Mouse (Mus musculus) neural tube, embryonic 14.5 days (tissue): ENCODE measurements around the gene Gm10553. TPM values are rescaled to one million over a fixed set of nuclear protein-coding genes. Genes with fewer than 3 reads are reported as not detected.
"Not testable (repeated sequence)": the region's sequence is repeated elsewhere in the genome, so short reads cannot be mapped to it uniquely, and the experiment has no call there.

ENCODE experiments used
- ATAC-seq: fragments of 200-750 bp; cut with Nextera tagmentation; 2 replicates; pipeline ENCODE4 v1.8.0; 2017; ENCODE audit warnings: low read depth, mild to moderate bottlenecking, moderate TSS enrichment, moderate library complexity
- H3K27ac ChIP-seq: fragments of 300-500 bp; sonication (generic); 2 replicates; pipeline ENCODE4 v1.5.1; 2014; ENCODE audit warnings: low read depth, mild to moderate bottlenecking, control low read depth, low read length, moderate library complexity, mixed read lengths
- H3K27me3 ChIP-seq: fragments of 300-500 bp; sonication (generic); 2 replicates; pipeline ENCODE4 v1.6.1; 2014; ENCODE audit warnings: low read length; ENCODE audit not compliant: control insufficient read depth, insufficient read depth
- H3K36me3 ChIP-seq: fragments of 300-500 bp; sonication (generic); 2 replicates; pipeline ENCODE4 v1.6.1; 2014; ENCODE audit warnings: low read length, mixed read lengths; ENCODE audit not compliant: control insufficient read depth, insufficient read depth
- H3K4me1 ChIP-seq: fragments of 300-500 bp; sonication (generic); 2 replicates; pipeline ENCODE4 v1.6.1; 2014; ENCODE audit warnings: low read length; ENCODE audit not compliant: control insufficient read depth, insufficient read depth
- H3K4me2 ChIP-seq: fragments of 300-500 bp; sonication (generic); 2 replicates; pipeline ENCODE4 v1.6.1; 2014; ENCODE audit warnings: mild to moderate bottlenecking, low read depth, low read length, control low read depth
- H3K4me3 ChIP-seq: fragments of 300-500 bp; sonication (generic); 2 replicates; pipeline ENCODE4 v1.5.1; 2014; ENCODE audit warnings: low read depth, low read length, control low read depth, mixed read lengths
- H3K9ac ChIP-seq: fragments of 300-500 bp; sonication (generic); replicated peaks from 2 replicates; pipeline ENCODE4 v1.6.1; 2014; ENCODE audit warnings: low read depth, mild to moderate bottlenecking, control low read depth, low read length, mixed read lengths
- H3K9me3 ChIP-seq: fragments of 300-500 bp; sonication (generic); 2 replicates; pipeline ENCODE4 v1.6.1; 2016; ENCODE audit warnings: low read length; ENCODE audit not compliant: control insufficient read depth
- WGBS: fragments of 180-500 bp; shearing (Covaris S2); extraction: QIAGEN DNeasy Blood & Tissue Kit; methylation state at CpG from one replicate; pipeline ENCODE4 v1.1.7; 2014; 5-methylcytosine and 5-hydroxymethylcytosine counted together
- polyA plus RNA-seq: library from polyadenylated mRNA; unstranded; fragments of >200 nt; fragmentation: Nextera tagmentation; extraction: Ambion mirVana; gene quantifications from 2 replicates; pipeline ENCODE4 v1.2.1, GENCODE M21; 2014

The Gm10553 gene
- polyA plus RNA-seq, 1 experiment from 2014 or later, result not detected

- not testable (repeated sequence) for H3K4me3 ChIP-seq, H3K36me3 ChIP-seq, H3K27me3 ChIP-seq, H3K4me1 ChIP-seq, H3K9me3 ChIP-seq, H3K27ac ChIP-seq, ATAC-seq, H3K9ac ChIP-seq, H3K4me2 ChIP-seq
- WGBS, result 73% methylated on average over 4 of the region's 6 CpGs
Observed at GRCm38 (mm10) chr1:85117537-85117936, 17.6 kb downstream of the Gm10553 start.

DNA sequence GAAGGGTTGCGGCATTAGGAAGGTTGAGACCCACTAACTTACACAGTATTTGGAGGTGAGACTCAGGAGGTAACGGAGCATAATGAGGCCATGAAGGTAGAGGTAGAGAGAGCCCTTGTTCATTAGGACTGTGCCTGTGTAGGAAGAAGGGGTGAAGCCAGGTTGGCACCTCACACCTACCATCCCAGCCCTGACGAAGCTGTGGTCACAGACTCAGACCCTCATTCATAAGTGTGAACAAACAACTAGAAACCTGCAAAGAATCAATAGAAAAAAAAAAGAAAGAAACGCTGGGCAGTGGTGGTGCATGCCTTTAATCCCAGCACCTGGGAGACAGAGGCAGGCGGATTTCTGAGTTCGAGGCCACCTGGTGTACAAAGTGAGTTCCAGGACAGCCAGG, 18.4 kb downstream of the Gm10553 start:
- H3K9me3 ChIP-seq, H3K27ac ChIP-seq, H3K4me3 ChIP-seq, ATAC-seq, H3K9ac ChIP-seq, H3K27me3 ChIP-seq, H3K36me3 ChIP-seq, H3K4me1 ChIP-seq, H3K4me2 ChIP-seq: not testable (repeated sequence)
- 77% methylated on average over 5 of the region's 6 CpGs for WGBS

- ATAC-seq, H3K27me3 ChIP-seq, H3K4me1 ChIP-seq, H3K9ac ChIP-seq, H3K36me3 ChIP-seq, H3K4me2 ChIP-seq, H3K27ac ChIP-seq, H3K9me3 ChIP-seq, H3K4me3 ChIP-seq: not testable (repeated sequence)
- WGBS, result 93% methylated on average over 4 of the region's 4 CpGs
Observed at GRCm38 (mm10) chr1:85121841-85122240, 21.9 kb downstream of the Gm10553 start.

GRCm38 (mm10) chr1:85133671-85134070, 33.7 kb downstream of the Gm10553 start:
- 91% methylated on average over 22 of the region's 22 CpGs for WGBS
- not testable (repeated sequence) for H3K27ac ChIP-seq, H3K4me1 ChIP-seq, H3K4me2 ChIP-seq, H3K36me3 ChIP-seq, H3K4me3 ChIP-seq, H3K9ac ChIP-seq, ATAC-seq, H3K27me3 ChIP-seq, H3K9me3 ChIP-seq

Other genes starting within 250 kb of the Gm10553 start
- 14.2 and 15.3 TPM in 2 replicates for gene Slc16a14, start 165.0 kb upstream of the Gm10553 start, polyA plus RNA-seq
- gene A530032D15Rik, start 9.7 kb downstream of the Gm10553 start, polyA plus RNA-seq, result not detected in 2 replicates
- 0.36 TPM in 1 of 2 replicates, not detected in the other for gene C130026I21Rik, start 170.4 kb downstream of the Gm10553 start, polyA plus RNA-seq